Mouse (Mus musculus) heart, postnatal 0 days (tissue): ENCODE measurements around the gene Atcay.

Source experiments
- CTCF ChIP-seq: IDR thresholded peaks from 2 replicates; pipeline ENCODE4 v1.5.1; 2016; ENCODE audit warnings: antibody characterized with exemption, control low read depth, low read depth
- EP300 ChIP-seq: IDR thresholded peaks from 2 replicates; pipeline ENCODE4 v1.6.1; 2016; ENCODE audit warnings: antibody characterized with exemption, low read depth

- TF ChIP-seq CTCF (no peak), EP300 (no peak)
Measured at GRCm38 (mm10) chr10:81165118-81165517, 65.5 kb downstream of the Atcay start.
